Mouse (Mus musculus): ENCODE results near the gene Chrna7. TPM values are rescaled to one million over a fixed set of nuclear protein-coding genes. Genes with fewer than 3 reads are reported as not detected.

The Chrna7 gene
- polyA plus RNA-seq, 1 experiment from 2014 or later: 3.2 TPM

Other genes with a start within 250 kb of the Chrna7 start
- gene Otud7a, start 232.2 kb upstream of the Chrna7 start, polyA plus RNA-seq (2016; fragmentation: Nextera tagmentation; extraction: Ambion mirVana): 0.13 and 0.39 TPM in 2 replicates